Mouse (Mus musculus): ENCODE results near the gene Ccdc124. TPM values are rescaled to one million over a fixed set of nuclear protein-coding genes. Genes with fewer than 3 reads are reported as not detected.

Ccdc124 gene
- 166 and 176 TPM in 2 replicates for polyA plus RNA-seq (2015; fragmentation: Nextera tagmentation; extraction: Ambion mirVana)

DNA sequence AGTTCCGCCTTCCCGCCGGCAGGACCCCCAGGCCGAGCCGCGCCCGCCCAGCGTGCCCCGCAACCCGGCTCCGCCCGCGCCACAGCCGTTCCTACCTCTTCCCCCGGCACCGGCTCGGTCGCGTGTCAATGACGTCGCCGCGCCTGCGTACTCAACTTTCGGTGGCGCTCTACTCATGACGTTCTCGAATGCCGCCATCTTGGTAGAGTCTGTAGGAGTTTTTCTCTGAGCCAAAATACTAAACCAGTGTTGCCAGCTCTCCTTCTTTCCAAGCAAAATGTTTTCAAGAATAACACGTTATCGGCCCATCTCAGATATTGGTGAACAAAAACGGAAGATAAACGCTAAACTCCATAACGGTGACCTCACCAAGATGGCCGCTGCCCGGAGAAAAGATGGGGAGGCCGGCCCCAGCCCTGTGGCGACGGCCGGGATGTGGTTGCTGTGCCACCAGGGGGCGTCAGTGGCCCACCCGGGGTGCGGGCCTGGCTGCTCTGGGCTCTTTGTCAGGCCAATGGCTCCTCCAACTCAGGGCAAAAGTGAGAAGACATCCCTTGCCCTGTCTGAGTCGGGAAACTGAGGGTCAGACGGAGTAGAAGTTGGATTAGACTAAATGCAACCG lies at the start of gene Ccdc124:
Ccdc124 (minus strand) TSS at position 572 of the 622 bp plus-strand sequence.
- ATAC-seq (ENCODE audit: low FRiP score, low read depth), result peak; percentile 89
- H3K4me2 ChIP-seq, result peak within 1 kb of the TSS; percentile 97
- no peaks in the 10 kb centered on the region for H3K36me3 ChIP-seq
- under 1% methylated on average over 46 of the region's 46 CpGs for WGBS
- peaks cover 37% of the 10 kb centered on the region for H3K4me1 ChIP-seq (replicated peaks)
- peak within 1 kb of the TSS; percentile 86 for H3K4me3 ChIP-seq
- H3K27ac ChIP-seq (replicated peaks), result peak within 1 kb of the TSS; percentile 91
- H3K27me3 ChIP-seq, result no peaks in the 10 kb centered on the region
- no peaks in the 10 kb centered on the region for H3K9me3 ChIP-seq
- peak within 1 kb of the TSS; percentile 72 for H3K9ac ChIP-seq

DNA sequence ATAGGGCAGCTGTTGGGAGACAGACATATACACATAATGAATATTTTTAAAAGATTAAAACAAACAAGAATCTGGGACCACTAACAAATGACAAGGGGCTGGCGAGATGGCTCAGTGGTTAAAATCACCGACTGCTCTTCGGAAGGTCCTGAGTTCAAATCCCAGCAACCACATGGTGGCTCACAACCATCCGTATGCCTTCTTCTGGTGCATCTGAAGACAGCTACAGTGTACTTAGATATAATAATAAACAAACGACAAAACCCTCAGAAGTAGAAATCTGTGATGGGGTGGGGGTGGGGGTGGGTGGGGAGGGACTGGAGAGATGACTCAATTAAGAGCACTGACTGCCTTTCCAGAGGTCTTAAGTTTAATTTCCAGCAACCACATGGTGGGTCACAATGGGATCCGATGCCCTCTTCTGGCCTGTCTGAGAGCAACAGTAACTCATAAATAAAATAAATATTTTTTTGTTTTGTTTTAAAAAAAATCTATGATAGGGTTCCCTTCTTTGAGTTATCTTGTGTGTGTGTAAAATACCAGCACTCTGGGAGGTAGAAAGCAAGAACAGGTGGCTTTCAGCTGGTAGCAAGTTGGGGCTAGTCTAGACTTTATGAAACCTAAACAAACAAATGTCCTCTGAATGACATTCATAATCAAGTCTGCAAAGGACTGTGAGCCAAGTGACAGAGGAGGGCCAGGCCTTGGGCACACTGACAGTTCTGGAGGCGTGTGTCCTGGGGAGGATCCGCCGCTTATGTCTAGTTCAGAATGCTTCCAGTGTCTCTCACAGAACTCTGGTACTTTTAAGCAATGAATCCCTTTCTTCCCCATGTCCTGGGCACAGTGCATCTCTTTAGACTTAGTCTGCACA lies 46.6 kb upstream of the Ccdc124 start:
- no peak for ATAC-seq (ENCODE audit: low FRiP score, low read depth)
- H3K36me3 ChIP-seq, result peaks cover 24% of the 10 kb centered on the region
- no peak overlapping the region for H3K4me3 ChIP-seq
- no peaks in the 10 kb centered on the region for H3K27me3 ChIP-seq
- no peak overlapping the region for H3K4me2 ChIP-seq
- 94% methylated on average over 9 of the region's 9 CpGs for WGBS
- H3K27ac ChIP-seq (replicated peaks), result no peak overlapping the region
- no peaks in the 10 kb centered on the region for H3K9me3 ChIP-seq
- no peak overlapping the region for H3K9ac ChIP-seq
- no peaks in the 10 kb centered on the region for H3K4me1 ChIP-seq (replicated peaks)

DNA sequence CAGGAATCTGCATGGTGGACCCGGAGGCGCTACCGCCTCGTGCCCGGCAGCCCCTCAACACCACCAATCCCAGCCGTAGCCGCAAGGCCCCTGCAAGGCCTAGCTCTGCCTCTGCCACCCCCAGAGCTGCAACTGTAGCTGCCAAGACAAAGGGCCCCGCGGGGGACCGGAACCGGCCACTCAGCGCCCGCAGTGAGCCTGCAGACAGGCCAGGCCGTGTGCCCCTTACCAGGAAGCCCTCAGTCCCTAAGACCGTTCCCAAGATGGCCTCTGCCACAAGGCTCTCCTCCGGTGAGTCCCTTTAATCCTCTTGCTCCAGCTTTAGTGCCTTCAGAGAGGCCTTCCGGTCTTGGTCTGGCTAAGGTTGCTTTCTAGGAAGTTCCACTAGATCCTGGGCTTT lies 41.0 kb upstream of the Ccdc124 start:
- Histone ChIP-seq H3K4me1 (replicated peaks) (no peaks in the 10 kb centered on the region), H3K4me3 (no peak overlapping the region), H3K36me3 (peaks cover 56% of the 10 kb centered on the region), H3K9me3 (no peaks in the 10 kb centered on the region), H3K4me2 (no peak overlapping the region), H3K9ac (no peak overlapping the region), H3K27me3 (no peaks in the 10 kb centered on the region), H3K27ac (replicated peaks) (no peak overlapping the region)
- no peak for ATAC-seq (ENCODE audit: low FRiP score, low read depth)
- 91% methylated on average over 17 of the region's 17 CpGs for WGBS

DNA sequence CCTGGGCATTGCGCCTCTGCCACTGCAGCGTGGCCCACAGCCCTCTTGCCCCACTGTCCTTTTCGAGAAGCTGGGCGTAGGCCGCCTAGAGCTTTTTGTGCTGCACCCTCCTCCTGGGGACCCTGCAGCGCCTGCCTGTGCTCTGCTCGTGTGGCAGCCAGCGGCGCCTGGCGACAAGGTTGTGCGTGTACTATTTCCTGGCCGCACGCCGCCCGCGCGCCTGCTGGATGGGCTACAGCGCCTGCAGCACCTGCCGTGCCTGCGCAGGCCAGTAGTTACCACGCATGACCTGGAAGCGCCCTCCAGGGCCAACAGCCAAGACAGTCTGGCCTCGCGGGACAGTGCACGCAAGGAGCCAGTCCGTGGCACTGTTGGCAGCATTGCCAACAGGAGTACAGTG lies 39.8 kb upstream of the Ccdc124 start:
- no peaks in the 10 kb centered on the region for H3K4me1 ChIP-seq (replicated peaks)
- ATAC-seq (ENCODE audit: low FRiP score, low read depth), result no peak
- H3K4me3 ChIP-seq, result no peak overlapping the region
- no peak overlapping the region for H3K9ac ChIP-seq
- H3K27ac ChIP-seq (replicated peaks), result no peak overlapping the region
- H3K36me3 ChIP-seq, result peaks cover 51% of the 10 kb centered on the region
- no peak overlapping the region for H3K4me2 ChIP-seq
- WGBS, result 94% methylated on average over 26 of the region's 26 CpGs
- no peaks in the 10 kb centered on the region for H3K27me3 ChIP-seq
- no peaks in the 10 kb centered on the region for H3K9me3 ChIP-seq

DNA sequence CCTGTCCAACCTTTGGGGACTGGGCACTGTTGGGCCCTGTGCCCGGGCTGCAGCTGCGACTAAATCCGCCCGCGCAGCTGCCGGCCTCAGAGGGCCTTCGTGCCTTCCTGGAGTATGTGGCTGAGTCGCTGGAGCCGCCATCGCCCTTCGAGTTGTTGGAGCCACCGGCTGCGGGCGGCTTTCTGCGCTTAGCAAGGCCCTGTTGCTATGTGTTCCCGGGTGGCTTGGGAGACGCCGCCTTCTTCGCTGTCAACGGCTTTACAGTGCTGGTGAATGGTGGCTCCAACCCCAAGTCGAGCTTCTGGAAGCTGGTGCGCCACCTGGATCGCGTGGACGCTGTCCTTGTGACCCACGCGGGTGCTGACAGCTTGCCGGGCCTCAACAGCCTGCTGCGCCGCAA lies 39.2 kb upstream of the Ccdc124 start:
- 94% methylated on average over 30 of the region's 30 CpGs for WGBS
- Histone ChIP-seq H3K36me3 (peaks cover 50% of the 10 kb centered on the region), H3K27me3 (no peaks in the 10 kb centered on the region), H3K9ac (no peak overlapping the region), H3K9me3 (no peaks in the 10 kb centered on the region), H3K4me3 (no peak overlapping the region), H3K4me2 (no peak overlapping the region), H3K27ac (replicated peaks) (no peak overlapping the region), H3K4me1 (replicated peaks) (no peaks in the 10 kb centered on the region)
- no peak for ATAC-seq (ENCODE audit: low FRiP score, low read depth)

DNA sequence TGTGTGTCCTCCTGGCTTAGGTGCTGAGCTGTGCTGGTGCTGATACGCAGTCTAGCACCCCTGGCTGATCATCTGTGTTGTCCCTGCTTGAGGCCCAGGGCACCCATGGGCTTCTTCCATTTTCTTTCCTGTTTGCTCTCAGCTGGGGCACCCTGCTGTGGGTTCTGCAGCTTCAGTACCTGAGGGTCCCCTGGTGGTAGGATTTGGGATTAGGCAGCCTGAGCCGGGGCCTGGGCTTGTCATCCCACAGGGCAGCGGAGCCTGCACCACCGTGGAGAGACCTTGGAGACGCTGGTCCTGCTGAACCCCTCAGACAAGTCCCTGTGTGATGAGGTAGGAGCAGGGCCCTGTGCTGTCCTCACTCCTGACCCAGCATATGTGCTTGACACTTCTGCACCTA lies 37.9 kb upstream of the Ccdc124 start:
- Histone ChIP-seq H3K36me3 (peaks cover 38% of the 10 kb centered on the region), H3K4me1 (replicated peaks) (peaks cover 13% of the 10 kb centered on the region), H3K9me3 (no peaks in the 10 kb centered on the region), H3K4me3 (no peak overlapping the region), H3K9ac (no peak overlapping the region), H3K27ac (replicated peaks) (no peak overlapping the region), H3K4me2 (no peak overlapping the region), H3K27me3 (no peaks in the 10 kb centered on the region)
- no peak for ATAC-seq (ENCODE audit: low FRiP score, low read depth)
- WGBS, result 82% methylated on average over 5 of the region's 5 CpGs

DNA sequence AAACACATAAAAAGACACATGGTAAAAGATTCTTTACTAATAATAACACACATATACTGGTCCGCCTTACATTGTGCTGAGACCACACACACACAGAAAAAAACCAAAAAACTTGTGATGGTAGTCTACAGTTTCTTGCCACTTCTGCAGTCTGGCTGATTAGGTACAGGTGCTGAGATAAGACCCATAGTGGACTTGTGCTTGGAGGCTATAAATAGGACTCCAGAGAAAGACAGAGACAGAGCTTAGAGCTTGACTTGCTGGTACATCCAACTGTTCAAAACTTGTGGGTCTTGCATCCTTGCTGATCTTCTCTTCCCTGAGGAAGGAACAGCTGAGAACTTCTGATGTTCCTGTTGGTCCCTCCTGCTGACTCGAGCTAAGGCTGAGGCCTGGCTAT lies 33.8 kb upstream of the Ccdc124 start:
- Histone ChIP-seq H3K9me3 (no peaks in the 10 kb centered on the region), H3K36me3 (peaks cover 6% of the 10 kb centered on the region), H3K4me3 (no peak overlapping the region), H3K27ac (replicated peaks) (no peak overlapping the region), H3K27me3 (0 out of 2 replicates have a peak, but pooled peaks cover 3% of the 10 kb centered on the region), H3K4me1 (replicated peaks) (peaks cover 17% of the 10 kb centered on the region), H3K4me2 (no peak overlapping the region), H3K9ac (no peak overlapping the region)
- no peak for ATAC-seq (ENCODE audit: low FRiP score, low read depth)
- WGBS, result 93% methylated on average over 2 of the region's 2 CpGs

DNA sequence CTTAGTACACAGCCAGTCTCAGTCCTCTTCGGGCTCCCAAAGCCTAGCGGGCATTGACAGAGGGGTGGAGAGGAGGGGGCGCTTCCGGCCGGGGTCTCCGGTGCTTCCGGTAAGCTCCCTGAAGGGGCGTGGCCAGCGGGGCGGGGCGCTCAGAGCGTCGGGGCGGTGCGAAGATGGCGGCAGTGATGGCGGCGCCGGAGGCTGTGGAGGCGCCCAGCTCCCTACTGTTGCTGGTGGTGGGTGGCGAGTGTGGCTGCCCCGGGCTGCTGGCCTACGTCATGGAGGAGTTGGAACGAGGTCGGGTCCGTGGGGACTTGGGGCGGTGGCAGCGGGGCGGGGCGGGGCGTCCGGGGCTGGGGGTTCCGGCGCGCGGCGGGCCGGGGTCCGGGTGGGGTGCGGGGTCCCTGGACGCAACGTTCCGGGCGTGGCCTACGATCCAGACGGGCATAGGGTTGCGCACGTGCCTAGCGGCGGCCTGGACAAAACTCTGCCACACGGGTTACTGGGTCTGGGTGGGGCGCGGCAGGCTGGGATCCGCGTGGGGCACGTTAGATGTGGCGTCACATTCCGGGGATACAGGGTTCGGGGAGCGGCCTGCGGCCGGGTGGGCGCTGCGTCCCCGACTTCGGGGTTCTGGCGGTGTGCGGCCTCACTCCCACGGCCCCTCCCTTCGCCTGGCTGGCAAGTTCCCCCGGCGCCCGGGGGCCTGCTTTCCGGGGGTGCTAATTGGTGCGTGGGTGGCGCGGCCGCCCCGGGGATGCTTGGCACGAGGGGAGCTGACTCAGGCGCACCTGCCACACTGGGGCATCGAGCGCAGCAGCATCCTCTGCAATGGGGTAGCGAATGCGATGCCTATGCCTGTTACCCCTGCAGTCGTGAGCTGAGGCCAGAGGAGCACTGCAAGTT lies 32.3 kb upstream of the Ccdc124 start, which contains the start of gene Map1s:
Map1s (plus strand) TSS at position 102 of the 906 bp plus-strand sequence.
- Histone ChIP-seq H3K9ac (peak within 1 kb of the TSS; percentile 86), H3K4me3 (peak within 1 kb of the TSS; percentile 73), H3K27ac (replicated peaks) (peak within 1 kb of the TSS; percentile 93), H3K4me2 (peak within 1 kb of the TSS; percentile 82), H3K4me1 (replicated peaks) (peaks cover 17% of the 10 kb centered on the region), H3K27me3 (0 out of 2 replicates have a peak, but pooled peaks cover 7% of the 10 kb centered on the region), H3K36me3 (no peaks in the 10 kb centered on the region), H3K9me3 (no peaks in the 10 kb centered on the region)
- under 1% methylated on average over 77 of the region's 86 CpGs for WGBS
- ATAC-seq (ENCODE audit: low FRiP score, low read depth), result peak; percentile 95

DNA sequence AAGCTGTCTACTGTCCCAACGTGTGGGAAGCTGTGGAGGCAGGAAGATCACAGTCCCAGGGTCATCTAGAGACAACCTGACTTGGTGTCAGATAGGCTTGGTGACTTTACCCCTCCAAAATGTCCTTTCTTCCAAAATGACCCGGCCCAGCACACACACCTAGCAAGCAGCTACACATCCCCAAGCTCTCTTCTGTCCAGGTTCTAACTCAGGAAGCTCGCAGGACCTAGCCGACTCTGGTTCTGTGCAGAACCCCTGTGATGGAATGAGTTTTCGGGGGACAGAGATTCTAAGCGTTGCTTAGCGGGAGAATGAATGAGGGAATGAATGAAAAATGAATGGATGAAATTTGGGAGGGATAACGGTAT lies 31.7 kb upstream of the Ccdc124 start:
- H3K4me2 ChIP-seq, result peak overlapping the region; percentile 82
- no peaks in the 10 kb centered on the region for H3K36me3 ChIP-seq
- H3K9me3 ChIP-seq, result no peaks in the 10 kb centered on the region
- H3K4me1 ChIP-seq (replicated peaks), result peaks cover 17% of the 10 kb centered on the region
- H3K27me3 ChIP-seq, result 0 out of 2 replicates have a peak, but pooled peaks cover 7% of the 10 kb centered on the region
- 16% methylated on average over 8 of the region's 8 CpGs for WGBS
- peak overlapping the region; percentile 86 for H3K9ac ChIP-seq
- peak; percentile 61 for ATAC-seq (ENCODE audit: low FRiP score, low read depth)
- H3K4me3 ChIP-seq, result peak overlapping the region; percentile 73
- peak overlapping the region; percentile 93 for H3K27ac ChIP-seq (replicated peaks)

DNA sequence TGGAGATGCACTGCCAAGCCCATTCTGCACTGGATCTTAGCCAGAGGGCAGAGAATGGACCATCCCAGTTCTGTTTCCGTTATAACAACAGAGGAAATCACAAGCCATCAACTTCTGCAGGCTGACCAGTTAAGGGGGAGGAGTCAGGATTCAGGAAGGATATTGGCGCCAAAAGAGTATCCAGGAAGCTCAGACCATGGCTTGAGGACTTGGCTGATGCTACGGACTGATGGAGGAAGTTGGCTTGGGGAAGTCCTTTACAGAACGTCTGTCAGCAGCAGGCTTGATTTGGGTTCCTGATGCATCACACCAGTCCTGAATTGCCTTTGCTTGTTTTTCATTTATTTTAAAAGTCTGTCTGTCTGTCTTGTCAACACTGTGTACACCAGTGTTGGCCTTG lies 30.8 kb upstream of the Ccdc124 start:
- H3K4me1 ChIP-seq (replicated peaks), result peaks cover 17% of the 10 kb centered on the region
- H3K36me3 ChIP-seq, result no peaks in the 10 kb centered on the region
- WGBS, result 78% methylated on average over 4 of the region's 4 CpGs
- no peak overlapping the region for H3K9ac ChIP-seq
- ATAC-seq (ENCODE audit: low FRiP score, low read depth), result no peak
- no peak overlapping the region for H3K4me3 ChIP-seq
- 0 out of 2 replicates have a peak, but pooled peaks cover 7% of the 10 kb centered on the region for H3K27me3 ChIP-seq
- no peaks in the 10 kb centered on the region for H3K9me3 ChIP-seq
- no peak overlapping the region for H3K4me2 ChIP-seq
- no peak overlapping the region for H3K27ac ChIP-seq (replicated peaks)

DNA sequence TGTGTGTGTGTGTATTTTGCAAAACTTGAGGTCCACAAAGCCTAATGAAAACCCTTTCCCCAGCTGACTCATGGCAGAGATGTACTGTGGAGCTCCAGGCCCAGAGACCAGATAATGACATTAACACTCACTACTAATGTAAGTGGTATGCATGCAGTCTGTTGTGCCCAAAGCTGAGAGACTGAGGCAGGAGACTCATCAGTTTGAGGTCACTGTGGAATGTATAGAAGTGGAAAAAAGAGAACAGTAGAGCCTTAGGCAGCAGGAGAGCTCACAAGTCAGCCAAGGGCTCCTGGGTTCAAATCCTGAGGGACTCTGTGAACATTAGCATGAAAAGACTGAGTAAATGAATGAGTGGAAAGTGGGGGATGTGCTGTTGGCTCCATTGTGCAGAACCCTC lies 29.8 kb upstream of the Ccdc124 start:
- ATAC-seq (ENCODE audit: low FRiP score, low read depth), result no peak
- 0 out of 2 replicates have a peak, but pooled peaks cover 7% of the 10 kb centered on the region for H3K27me3 ChIP-seq
- H3K4me1 ChIP-seq (replicated peaks), result peaks cover 17% of the 10 kb centered on the region
- H3K9ac ChIP-seq, result no peak overlapping the region
- H3K9me3 ChIP-seq, result no peaks in the 10 kb centered on the region
- no peak overlapping the region for H3K4me3 ChIP-seq
- H3K36me3 ChIP-seq, result no peaks in the 10 kb centered on the region
- no peak overlapping the region for H3K4me2 ChIP-seq
- no peak overlapping the region for H3K27ac ChIP-seq (replicated peaks)
